Mouse (Mus musculus) erythroblast, embryonic 14.5 days (primary cell): ENCODE results near the gene Ptprd.

ENCODE experiments used
- GATA1 ChIP-seq: IDR thresholded peaks from 2 replicates; pipeline ENCODE4 v1.6.1; 2012; ENCODE audit warnings: low read length, inconsistent platforms, mixed read lengths
- TAL1 ChIP-seq: IDR thresholded peaks from 3 replicates; pipeline ENCODE4 v1.6.1; 2012; ENCODE audit warnings: low read length, inconsistent platforms, mixed read lengths

GRCm38 (mm10) chr4:76502575-76503278 lies 1709.0 kb downstream of the Ptprd start:
- TF ChIP-seq GATA1 (no peak), TAL1 (no peak)
